In the genomic region with DNA sequence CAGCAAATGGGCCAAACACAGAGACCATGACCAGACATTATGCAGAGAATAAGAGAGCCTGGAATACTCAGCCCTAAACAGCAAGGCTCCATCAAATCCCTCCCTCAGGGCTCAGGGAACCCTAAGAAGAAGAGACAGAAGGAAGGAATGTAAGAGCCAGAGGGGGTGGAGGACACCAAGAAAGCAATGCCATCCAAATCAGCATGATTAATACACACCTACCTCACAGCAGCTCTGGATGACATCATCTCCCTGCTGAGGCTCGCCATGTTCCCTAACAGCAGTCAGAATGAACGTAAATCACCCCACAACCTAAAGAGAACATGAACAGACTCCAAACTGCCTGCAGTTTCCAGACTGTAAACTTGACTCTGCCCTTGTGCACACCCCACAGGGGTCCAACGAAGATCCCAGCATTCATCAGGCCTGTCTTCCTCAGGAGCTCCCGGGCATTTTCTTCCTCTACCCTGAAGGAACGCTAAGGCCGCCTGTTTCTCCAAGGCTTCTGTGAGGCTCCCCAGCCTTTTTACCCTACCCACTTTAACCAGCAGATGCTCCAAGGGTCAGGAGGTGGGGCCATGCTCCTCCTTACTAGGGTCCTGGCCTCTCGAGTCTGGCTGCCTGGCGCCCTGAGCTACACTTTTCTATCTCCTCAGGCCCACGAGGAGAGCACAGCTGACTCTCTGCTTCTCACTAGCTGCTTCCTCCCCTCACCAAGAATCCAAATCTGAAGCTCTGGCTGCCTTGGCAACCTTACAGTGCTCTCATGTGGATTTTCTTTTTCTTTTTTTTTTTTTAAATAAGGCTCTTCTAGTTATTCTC, we compare ENCODE assay signal across 8 mouse cellular contexts. TPM values are rescaled to one million over a fixed set of nuclear protein-coding genes. Genes with fewer than 3 reads are reported as not detected.
DNase-seq lines count a peak whose midpoint lies in the region; ATAC-seq lines count a peak whose summit lies in the region.
"Had no signal": no experiment of that assay in that cellular context is flagged by ENCODE, and none has a peak within 500 bp of the region (broad histone marks: within the 10 kb centered on the region; RNA-seq: fewer than 3 reads in every experiment).

No protein-coding gene starts in this region.

- H3K4me1 ChIP-seq in brown adipose tissue, adult 24 weeks (ENCODE audit: control insufficient read depth, insufficient read depth, insufficient read length, low read length): peaks cover 18% of the 10 kb centered on the region
- H3K4me1 ChIP-seq in stomach, embryonic 15.5 days: peaks cover 24% of the 10 kb centered on the region

- peak overlapping the region; percentile 32 for H3K4me2 ChIP-seq in stomach, embryonic 15.5 days

- peaks cover 93% of the 10 kb centered on the region for H3K79me2 ChIP-seq in macrophage (ENCODE audit: inconsistent target)

- H3K9me3 ChIP-seq in stomach, embryonic 15.5 days: no peaks in the 10 kb centered on the region

- peak; percentile 50; the same call in 1 of the 2 replicates for ATAC-seq in stomach, embryonic 15.5 days (ENCODE audit: insufficient read depth, low FRiP score, low read depth)

- peak; percentile 15 for DNase-seq in NIH3T3 (ENCODE audit: low read depth)
- peak; percentile 63 to 76 for DNase-seq in frontal cortex, adult 2 months (ENCODE audit: extremely low spot score in 1 of 2, low spot score in 1 of 2)
- DNase-seq in kidney, adult 9 months: peak; percentile 73
- DNase-seq in gastrocnemius, adult 8-10 months (ENCODE audit: low spot score in 2 of 2): no peak

- no peak overlapping the region for H3K4me3 ChIP-seq in brown adipose tissue, adult 24 weeks (ENCODE audit: insufficient read depth, low read depth, low read length)
- no peak overlapping the region for H3K4me3 ChIP-seq in macrophage (ENCODE audit: inconsistent target)
- H3K4me3 ChIP-seq in stomach, embryonic 15.5 days (replicated peaks): no peak overlapping the region
- H3K4me3 ChIP-seq: megakaryocyte, embryonic 14.5 days had no signal

- H3K36me3 ChIP-seq in macrophage (ENCODE audit: inconsistent target): no peaks in the 10 kb centered on the region
- no peaks in the 10 kb centered on the region for H3K36me3 ChIP-seq in stomach, embryonic 15.5 days

- peak overlapping the region; percentile 45 for H3K27ac ChIP-seq in brown adipose tissue, adult 24 weeks (replicated peaks; ENCODE audit: low read depth, low read length)
- H3K27ac ChIP-seq in macrophage: 0 out of 2 replicates have a peak overlapping the region, but pooled peaks have one; percentile 22
- peak overlapping the region; percentile 83 for H3K27ac ChIP-seq in stomach, embryonic 15.5 days

- 83% methylated on average over 6 of the region's 9 CpGs for WGBS in macrophage (ENCODE audit: missing documents)
- WGBS in stomach, embryonic 15.5 days: 31% methylated on average over 9 of the region's 9 CpGs

- H3K27me3 ChIP-seq in stomach, embryonic 15.5 days (replicated peaks): no peaks in the 10 kb centered on the region
- H3K27me3 ChIP-seq: megakaryocyte, embryonic 14.5 days had no signal

- H3K9ac ChIP-seq in stomach, embryonic 15.5 days: no peak overlapping the region

RNA-seq across cellular contexts. Expression of gene Rnf169, which starts 15.0 kb away (rescaled TPM):
- polyA plus RNA-seq in brown adipose tissue, adult 24 weeks (2012; ENCODE audit: insufficient read depth, insufficient read length, missing spikeins): 1.8 and 3.3 TPM in 2 replicates
- polyA plus RNA-seq in frontal cortex, adult 2 months (2012; rRNA removed): 20.2 and 22.0 TPM in 2 replicates
- total RNA-seq in macrophage (2018; cell fraction: chromatin; rRNA removed): 100 to 1,000 TPM in 15 of 26 experiments, 10 to 100 TPM in 11; 44.4 to 168 (median 106) TPM
- total RNA-seq in macrophage (2018; cell fraction: cytosol; rRNA removed): 10 to 100 TPM in 23 of 26 experiments, 1 to 10 TPM in 3; 6.1 to 24.9 (median 18.3) TPM
- 100 to 1,000 TPM in 4 of 26 experiments, 10 to 100 TPM in 22; 19.2 to 119 (median 58.9) TPM for total RNA-seq in macrophage (2018; cell fraction: nucleus; rRNA removed)
- 10.4 to 15.0 TPM (median 11.8 TPM) in 3 replicates for polyA plus RNA-seq in macrophage (2018)
- polyA plus RNA-seq in stomach, embryonic 15.5 days (2015; fragmentation: Nextera tagmentation; extraction: Ambion mirVana): 4.8 and 4.9 TPM in 2 replicates
- total RNA-seq in gastrocnemius, adult 8-10 months (2022): 1 to 10 TPM; 5.3 to 6.3 (median 5.5) TPM

RNA-seq across cellular contexts. Expression of gene Chrdl2, which starts 40.7 kb away (rescaled TPM):
- not detected in 2 replicates for polyA plus RNA-seq in brown adipose tissue, adult 24 weeks (2012; ENCODE audit: insufficient read depth, insufficient read length, missing spikeins)
- 0.36 and 0.65 TPM in 2 replicates for polyA plus RNA-seq in frontal cortex, adult 2 months (2012; rRNA removed)
- total RNA-seq in macrophage (2018; cell fraction: chromatin; rRNA removed): not detected
- not detected for total RNA-seq in macrophage (2018; cell fraction: cytosol; rRNA removed)
- under 1 TPM in 1 of 26 experiments, not detected in 25; 0.50 TPM for total RNA-seq in macrophage (2018; cell fraction: nucleus; rRNA removed)
- not detected in 3 replicates for polyA plus RNA-seq in macrophage (2018)
- polyA plus RNA-seq in stomach, embryonic 15.5 days (2015; fragmentation: Nextera tagmentation; extraction: Ambion mirVana): 0.94 and 1.0 TPM in 2 replicates
- total RNA-seq in gastrocnemius, adult 8-10 months (2022): 1 to 10 TPM; 1.0 to 1.5 (median 1.2) TPM

Comparison
In these comparisons a context has a peak if more than half of its experiments do, and no peak if none do; other contexts are left out.
1. DNase-seq: peak in NIH3T3 (single experiment), frontal cortex, adult 2 months (2 of 2) and kidney, adult 9 months (single experiment); none in gastrocnemius, adult 8-10 months (0 of 2).
2. H3K27ac ChIP-seq: peak in every context shown above with its lines; median percentile 83 in stomach, embryonic 15.5 days; 45 in brown adipose tissue, adult 24 weeks; 22 in macrophage.